Mouse (Mus musculus) gastrocnemius, adult 18-20 months (tissue): ENCODE results near the gene Olfr994. TPM values are rescaled to one million over a fixed set of nuclear protein-coding genes. Genes with fewer than 3 reads are reported as not detected.

Experiments used
- DNase-seq: peaks from one replicate; pipeline ENCODE4 v3.0.0; 2021; ENCODE audit warnings: low spot score
- long read RNA-seq, 2 experiments: library from polyadenylated mRNA; stranded (forward); transcript quantifications; one replicate each; pipeline ENCODE4 v2.0.0; 2021
- total RNA-seq, 2 experiments: library from RNA; stranded (reverse); gene quantifications; 2 replicates each; pipeline ENCODE4 v1.2.3; 2021

The Olfr994 gene
- not detected for total RNA-seq
- long read RNA-seq, experiment 1, result 0 reads
- long read RNA-seq, experiment 2, result 0 reads

DNA sequence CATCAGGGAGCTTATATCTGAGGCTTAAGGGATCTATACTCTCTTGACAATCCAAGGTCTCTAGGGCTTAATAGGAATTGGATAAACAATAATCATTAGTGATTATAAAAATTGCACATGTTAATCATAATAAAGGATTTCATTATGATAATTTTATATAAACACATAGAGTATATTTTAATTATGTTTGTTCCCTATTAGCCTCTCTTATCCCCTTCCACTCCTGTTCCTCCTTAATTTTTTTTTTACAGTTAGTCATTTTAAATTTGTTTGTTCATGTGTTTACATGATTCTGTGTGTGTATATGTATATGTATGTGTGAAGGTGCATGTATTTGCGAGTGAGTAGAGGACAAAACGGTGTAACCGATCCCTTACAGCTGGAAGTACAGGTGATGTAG is at the start of gene Olfr994:
Gene Olfr994 (minus strand): TSS at position 101 of the 400 bp plus-strand sequence.
- no peak for DNase-seq

GRCm38 (mm10) chr2:85466801-85467325 is 30.6 kb upstream of the Olfr994 start:
- no peak for DNase-seq

DNA sequence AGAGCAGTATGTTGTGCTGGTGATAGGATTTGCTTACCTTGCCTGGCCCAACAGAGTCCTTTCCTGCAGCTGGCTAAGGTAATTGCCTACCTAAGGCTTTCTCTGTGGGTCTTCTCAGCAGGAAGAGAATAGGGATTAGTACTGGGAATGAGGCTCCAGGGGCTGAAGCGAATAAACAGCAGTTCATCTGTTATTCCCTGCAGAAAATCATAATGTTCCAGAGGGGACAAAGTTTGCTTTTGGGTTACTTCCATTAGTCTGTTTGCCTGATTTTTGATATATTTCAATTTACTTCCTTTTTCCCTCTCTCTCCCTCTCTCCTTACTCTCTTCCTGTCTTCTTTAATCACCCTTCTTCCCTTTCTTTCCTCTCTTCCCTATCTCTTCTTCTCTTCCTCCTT is 7.3 kb upstream of the Olfr994 start, which contains the start of gene Olfr995:
Gene Olfr995 (minus strand): TSS at position 101 of the 400 bp plus-strand sequence.
- no peak for DNase-seq

GRCm38 (mm10) chr2:85442546-85442945 is 6.3 kb upstream of the Olfr994 start:
- DNase-seq, result no peak

DNA sequence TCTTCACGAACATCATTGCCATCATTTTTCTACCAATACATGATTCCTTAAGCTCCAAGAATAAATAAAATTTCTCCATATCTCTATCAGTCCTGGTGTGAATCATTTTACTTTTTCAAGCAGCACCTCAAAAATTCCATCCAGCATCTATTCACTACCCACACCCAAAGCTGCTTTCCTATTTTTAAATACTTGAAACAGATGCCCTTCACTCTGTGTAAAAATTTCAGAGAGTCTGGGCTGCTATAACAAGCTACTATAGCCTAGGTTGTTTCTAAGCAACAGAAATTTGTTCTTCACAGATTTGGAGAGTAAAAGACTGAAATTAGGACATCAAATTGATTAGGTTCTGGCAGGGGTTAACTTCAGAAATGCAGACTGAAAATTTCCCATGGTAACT is 10.4 kb downstream of the Olfr994 start:
- no peak for DNase-seq

- DNase-seq, result no peak
Observed at GRCm38 (mm10) chr2:85414777-85415176, 21.5 kb downstream of the Olfr994 start, which contains the start of gene Olfr993. TSS of gene Olfr993 (minus strand) at chr2:85414877.

DNA sequence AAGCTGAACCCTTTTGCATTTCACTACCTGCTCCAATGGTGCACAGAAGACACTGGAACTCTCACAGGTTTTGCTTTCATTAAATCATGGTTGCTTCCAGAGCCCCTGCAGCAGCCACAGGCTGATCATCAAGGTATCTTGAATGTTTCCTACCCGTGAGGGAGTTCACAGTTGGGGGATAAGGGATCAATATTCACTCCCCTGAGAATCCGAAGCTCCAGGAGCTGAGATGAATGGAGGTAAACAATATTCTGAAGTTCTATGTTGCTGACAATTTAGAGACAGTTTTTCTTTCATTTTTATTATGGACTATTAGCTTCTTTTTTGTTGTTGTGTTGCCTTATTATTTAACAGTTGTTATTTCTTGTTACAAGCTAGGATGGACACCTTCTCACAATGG is 26.9 kb downstream of the Olfr994 start, which contains the start of gene Olfr992:
Gene Olfr992 (minus strand): TSS at position 101 of the 400 bp plus-strand sequence.
- DNase-seq, result no peak

Other genes starting within 250 kb of the Olfr994 start
- gene Lrrc55, start 239.3 kb downstream of the Olfr994 start, total RNA-seq, result under 1 TPM; 0.23 to 0.71 TPM
- gene Olfr987, start 97.1 kb downstream of the Olfr994 start, total RNA-seq, result not detected
- not detected for gene Olfr988, start 73.2 kb downstream of the Olfr994 start, total RNA-seq
- not detected for gene Olfr992, start 27.0 kb downstream of the Olfr994 start, total RNA-seq
- not detected for gene Olfr993, start 21.6 kb downstream of the Olfr994 start, total RNA-seq
- gene Olfr995, start 7.2 kb upstream of the Olfr994 start, total RNA-seq, result not detected
- not detected for gene 4833423E24Rik, start 82.6 kb upstream of the Olfr994 start, total RNA-seq
- not detected for gene Olfr996, start 142.8 kb upstream of the Olfr994 start, total RNA-seq
- gene Olfr998, start 152.5 kb upstream of the Olfr994 start, total RNA-seq, result not detected
- gene Olfr1000, start 175.5 kb upstream of the Olfr994 start, total RNA-seq, result not detected
- not detected for gene Olfr1002, start 214.3 kb upstream of the Olfr994 start, total RNA-seq
- gene Olfr154, start 228.0 kb upstream of the Olfr994 start, total RNA-seq, result not detected
- gene Olfr1006, start 242.3 kb upstream of the Olfr994 start, total RNA-seq, result not detected